Mouse (Mus musculus) cerebellum, postnatal 36 days (tissue): ENCODE measurements around the gene Galnt10.

ENCODE experiments used
- DNase-seq, 2 experiments: peaks; one replicate each; pipeline ENCODE4 v3.0.0; 2021 to 2022; ENCODE audit warnings: mixed read lengths in 2 of 2

The Galnt10 gene

DNA sequence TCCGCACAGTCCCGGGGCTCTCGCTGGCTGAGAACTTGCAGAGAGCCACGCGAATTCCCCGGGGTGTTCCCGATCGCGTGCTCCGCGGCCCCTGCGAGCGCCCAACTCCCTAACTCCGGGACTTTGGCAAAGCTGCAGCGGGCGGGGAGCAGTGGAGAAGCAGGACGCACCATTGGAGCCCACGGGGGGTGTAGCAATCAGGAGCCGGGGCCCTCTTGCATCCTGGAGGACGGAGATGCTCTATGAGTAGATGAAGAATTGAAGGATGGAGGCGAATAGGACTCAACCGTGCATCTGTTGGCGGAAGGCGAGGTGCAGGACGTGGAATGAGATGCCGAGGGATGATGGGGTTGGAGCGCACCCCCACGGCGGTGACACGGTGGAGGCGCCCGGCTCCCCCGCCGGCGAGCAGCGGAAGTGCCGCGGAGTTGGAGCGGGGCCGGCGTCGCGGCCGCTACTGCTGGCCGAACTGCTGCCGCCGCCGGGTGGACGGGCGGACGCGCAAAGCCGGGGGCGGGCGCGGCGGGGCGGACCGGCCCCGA is at the start of gene Galnt10:
Gene Galnt10, plus strand, starts transcription at position 425 of the 542 bp plus-strand sequence.
- peak; percentile 84 for DNase-seq

DNA sequence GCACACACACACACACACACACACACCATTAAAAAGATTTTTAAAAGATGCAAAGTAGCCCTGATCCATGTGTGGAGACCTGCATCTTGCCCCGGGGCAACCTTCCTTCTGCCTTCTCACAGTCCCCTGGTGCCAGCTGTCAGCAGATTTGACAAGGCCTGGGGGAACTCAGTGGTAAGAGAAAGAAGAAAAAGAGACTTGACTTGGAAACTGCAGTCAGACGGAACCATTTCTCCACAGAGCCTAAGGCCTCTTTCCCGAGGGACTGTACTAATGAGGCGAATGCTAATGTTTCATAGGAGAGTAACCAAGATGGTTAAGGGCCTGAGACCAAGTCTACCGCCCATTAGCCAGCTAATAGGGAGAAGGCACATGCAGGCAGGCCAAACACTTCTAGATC is 49.3 kb upstream of the Galnt10 start:
- no peak for DNase-seq

DNA sequence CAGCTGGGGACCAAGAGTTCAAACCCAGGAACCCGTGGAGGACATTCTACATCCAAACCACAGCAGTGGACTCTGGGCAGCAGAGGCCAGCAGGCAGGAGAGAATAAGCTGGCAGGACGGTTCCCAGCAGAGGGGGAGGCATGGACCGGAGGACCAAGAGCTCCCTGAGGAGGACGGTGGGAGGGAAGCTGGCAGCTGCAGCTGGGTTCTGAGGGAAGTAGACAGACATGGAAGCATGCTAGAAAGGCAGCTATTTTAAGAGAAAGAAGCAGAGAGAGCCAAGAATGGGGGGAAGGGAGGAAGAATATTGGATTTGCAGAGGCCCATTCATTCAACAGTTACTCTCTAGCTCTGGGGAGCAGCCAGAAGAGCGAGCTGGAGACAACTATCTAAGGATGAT is 47.1 kb upstream of the Galnt10 start:
- DNase-seq, result no peak

DNA sequence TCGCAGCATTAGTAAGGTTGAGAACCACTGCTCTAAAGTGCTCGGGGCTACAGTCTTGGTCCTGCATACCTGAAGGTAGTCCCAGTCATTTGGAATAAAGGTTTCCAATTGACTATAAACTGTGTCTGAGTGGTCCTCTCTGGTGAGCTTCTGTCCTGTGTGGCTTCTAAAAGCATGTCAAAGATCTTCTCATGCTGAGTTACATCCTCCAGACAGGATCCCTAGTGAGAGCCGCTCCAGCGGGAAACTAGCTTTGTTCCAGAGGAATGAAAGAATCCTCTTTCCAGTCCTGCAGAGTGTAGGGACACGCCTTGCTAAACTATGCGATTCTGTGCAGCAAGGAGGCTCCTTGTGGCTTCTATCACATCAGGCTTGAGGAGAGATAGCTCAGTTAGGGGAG is 45.9 kb upstream of the Galnt10 start:
- DNase-seq, result no peak

DNA sequence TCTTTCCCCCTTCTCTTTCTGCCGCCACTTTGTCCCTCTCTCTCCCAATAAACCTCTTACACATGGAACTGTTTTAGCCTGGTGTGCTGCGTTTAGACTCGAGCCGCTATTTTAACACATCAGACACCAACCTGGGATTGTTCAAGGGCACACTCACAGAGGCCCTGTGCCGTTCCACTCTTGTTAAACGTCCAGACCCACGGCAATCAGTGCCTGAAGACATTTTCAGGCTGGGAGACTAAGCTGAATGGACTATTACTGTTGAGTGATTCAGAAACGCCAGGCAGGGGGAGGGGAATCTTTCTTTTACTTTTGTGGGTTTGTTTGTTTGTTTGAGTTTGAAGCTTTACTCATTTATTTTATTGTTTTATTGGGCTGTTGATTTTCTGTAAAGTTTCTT is 45.1 kb upstream of the Galnt10 start:
- no peak for DNase-seq

DNA sequence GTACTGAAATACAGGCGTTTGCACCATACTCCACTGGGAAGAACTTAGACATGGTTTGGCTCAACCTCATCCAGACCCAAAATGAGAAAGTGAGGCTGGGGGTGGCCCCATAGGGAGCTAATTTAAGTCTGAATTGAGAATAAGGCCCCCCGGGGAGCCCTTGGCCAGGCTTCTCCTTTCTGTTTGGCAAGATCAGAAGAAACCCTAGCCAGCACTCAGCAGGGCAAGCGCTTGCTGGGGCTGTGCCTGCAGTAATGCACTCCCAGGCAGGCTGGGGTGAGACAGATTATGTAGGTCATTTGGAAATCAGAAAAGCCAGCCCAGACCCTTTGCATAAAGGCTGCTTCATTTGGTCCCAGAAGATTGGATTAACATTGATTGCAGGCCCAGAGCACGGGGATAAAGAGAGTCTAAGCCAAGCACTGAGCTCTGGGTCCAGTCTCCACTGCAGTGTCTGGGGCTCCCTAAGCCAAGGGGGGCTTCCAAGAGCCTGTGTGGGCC is 44.6 kb upstream of the Galnt10 start:
- peak; percentile 75 to 81 for DNase-seq

DNA sequence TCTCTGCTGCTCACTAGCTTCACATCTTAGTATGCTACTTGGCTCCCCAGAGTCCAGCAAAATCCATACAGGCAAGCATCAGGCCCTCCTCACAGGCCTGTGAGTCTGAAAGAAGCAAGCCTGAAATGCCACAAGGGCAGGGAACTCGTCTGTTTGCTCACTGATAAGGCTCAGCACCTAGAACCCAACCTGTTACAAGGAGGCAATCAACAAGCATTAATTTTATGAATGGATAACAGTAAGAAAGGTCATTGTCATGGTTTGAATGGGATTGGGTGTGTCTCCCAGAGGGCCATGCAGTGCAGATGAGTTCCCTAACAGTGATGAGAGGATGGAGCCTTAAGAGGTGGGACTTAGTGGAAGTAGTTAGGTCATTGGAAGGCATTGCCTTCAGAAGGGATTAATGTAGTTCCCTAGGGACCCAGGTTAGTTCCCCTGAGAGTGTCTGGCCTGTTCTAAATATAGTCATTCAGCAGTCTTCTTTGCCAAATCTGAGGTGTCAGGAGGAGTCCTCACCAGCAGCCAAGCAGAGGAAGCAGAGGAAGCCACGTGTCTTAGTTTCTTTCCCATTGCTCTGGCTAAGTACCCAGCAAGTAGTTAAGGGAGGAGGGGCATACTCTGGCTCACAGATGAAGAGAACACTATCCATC is 43.3 kb upstream of the Galnt10 start:
- no peak for DNase-seq

DNA sequence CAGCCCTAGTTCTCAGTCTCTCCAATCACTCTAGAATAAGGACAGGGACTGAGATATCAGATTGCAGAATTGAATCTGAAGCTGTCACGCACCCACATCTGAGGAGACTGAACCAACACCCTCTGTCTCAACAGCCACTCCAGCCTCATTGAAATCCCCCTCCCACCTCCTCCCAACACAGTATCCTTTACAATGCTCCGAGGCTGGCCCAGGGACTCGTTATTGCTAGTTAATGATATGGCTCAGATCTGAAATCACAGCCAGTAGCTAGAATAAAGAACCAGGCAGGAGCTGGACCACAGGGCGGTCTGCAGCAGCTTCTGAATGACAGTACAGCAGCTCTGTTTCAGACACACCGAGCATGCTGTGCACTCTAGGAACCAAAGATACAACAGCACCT is 40.2 kb upstream of the Galnt10 start:
- DNase-seq, result no peak

DNA sequence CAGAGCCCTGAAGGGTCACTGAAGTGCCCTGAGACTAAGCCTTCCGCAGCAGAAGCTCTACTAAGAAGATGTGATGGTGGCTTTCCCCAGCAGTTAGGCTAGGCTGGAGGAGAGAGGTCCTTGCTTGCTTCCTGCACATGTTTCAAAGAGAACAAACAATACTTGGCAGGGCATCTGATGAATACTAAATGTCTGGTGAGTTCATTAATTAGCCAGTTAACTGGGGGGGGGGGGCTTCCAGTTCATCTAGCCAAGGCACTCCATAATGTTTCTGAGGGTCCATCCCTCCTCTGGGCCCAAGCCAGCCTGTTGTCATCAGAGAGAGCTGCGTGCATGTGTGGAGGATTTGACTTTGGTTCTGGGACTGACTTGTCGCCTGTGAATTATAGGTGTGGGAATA is 39.6 kb upstream of the Galnt10 start:
- no peak for DNase-seq

DNA sequence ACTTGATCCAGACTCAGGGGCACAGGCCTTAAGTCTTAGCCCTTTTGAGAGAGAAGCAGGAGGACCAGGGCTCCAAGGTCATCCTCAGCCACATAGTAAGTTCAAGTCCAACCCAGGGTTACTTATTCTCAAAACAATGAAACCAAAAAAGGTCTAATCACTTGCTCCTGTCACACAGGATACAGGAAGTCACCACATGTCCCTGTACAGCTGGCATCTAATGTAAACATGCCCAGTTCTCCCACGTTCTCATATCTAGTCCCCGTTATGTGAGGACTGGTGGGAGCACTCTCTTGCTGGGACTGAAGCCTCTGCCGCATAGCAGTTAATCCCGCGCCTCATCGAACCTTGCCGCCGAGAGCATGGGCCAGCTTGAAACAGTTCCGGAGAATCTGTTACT is 30.7 kb upstream of the Galnt10 start:
- DNase-seq, result no peak

DNA sequence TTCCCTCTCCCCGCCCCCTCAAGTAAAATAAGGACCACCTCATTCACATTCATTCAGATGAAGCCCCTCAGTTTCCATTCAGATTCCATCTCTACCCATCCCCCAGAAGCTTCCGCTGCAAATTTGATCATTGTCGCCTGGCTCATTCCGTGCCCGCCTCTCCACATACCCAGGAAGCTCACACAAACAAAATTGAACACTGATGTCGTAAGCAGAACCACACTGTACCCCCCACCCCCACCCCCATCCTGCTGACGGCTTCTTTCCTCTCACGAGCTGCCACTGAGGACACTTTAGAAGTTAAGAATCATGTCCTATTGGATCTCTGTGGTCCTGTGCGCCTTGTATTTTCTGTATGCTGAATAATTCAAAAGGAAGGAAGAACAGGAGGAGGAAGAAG is 30.0 kb upstream of the Galnt10 start:
- DNase-seq, result no peak

DNA sequence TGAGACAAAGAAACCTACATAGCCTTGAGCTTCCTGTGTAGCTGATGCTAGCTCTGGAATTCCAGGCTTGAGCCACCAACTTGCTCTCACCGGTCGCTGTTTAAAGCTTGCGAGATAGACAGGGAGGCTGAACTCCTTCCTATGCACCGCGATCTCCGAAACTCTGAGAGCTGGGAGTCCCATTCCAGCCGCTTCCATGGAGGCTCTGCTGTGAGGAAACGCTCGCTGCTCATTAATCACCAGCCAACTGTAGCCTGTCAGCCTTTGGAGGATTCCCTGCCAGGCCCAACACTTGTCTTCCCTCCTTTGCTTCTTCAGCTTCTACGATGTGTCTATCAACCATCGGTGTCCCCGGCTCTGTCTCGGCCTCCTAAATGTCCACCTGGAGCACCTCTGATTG is 29.4 kb upstream of the Galnt10 start:
- DNase-seq, result no peak

DNA sequence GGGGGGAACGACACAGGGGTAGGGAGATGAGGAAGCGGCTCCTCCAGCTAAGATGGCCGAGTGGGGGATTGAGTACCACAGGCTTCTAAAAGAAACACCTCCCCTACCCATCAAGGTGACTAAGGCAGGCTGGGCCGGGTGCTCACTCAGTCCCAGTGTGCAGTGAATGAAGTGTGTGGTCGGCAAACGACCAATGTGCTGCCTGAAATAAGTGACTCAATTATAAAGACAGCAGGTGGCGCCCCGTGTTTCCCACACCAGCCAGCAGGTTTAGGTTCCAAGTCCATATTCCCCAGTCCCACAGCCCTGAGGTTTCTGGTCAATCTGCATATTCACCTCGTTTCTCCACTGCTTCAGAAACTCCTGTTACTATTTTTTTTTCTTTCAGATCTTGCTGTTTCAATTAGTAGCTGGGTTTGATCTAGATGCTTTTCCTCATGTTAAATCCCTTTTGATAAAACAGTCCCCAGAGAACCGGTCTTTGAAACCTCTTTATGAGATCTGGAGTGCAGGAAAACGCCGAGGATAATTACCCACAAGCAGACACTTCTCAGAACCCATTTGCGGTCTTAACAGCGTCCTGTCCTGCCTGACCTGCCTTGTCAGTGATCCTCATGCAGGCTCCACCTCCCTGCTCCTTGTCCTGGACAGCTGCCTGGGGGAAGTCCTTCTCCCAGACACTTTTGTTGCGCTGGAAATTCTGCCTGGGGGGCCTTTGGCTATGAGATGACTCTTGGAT is 27.5 kb upstream of the Galnt10 start:
- DNase-seq, result peak; percentile 29 to 53

DNA sequence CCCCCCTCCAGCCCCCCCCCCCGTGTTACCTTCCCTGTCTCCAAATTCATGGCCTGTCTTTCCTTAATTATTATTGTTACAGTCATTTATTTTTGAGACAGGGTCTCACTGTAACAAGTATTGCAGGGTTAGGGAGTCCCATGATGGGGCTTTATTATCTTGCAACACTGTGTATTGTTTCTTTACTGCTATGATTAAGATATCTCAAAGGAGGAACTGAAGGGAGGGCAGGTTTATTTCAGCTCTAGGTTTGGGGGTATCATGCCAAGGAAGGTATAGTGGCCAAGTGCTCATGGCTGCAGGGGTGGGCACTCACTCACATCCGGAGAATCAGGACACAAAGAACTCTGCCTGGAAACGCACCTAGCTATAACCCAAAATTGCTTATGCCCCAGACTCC is 23.8 kb upstream of the Galnt10 start:
- DNase-seq, result no peak

DNA sequence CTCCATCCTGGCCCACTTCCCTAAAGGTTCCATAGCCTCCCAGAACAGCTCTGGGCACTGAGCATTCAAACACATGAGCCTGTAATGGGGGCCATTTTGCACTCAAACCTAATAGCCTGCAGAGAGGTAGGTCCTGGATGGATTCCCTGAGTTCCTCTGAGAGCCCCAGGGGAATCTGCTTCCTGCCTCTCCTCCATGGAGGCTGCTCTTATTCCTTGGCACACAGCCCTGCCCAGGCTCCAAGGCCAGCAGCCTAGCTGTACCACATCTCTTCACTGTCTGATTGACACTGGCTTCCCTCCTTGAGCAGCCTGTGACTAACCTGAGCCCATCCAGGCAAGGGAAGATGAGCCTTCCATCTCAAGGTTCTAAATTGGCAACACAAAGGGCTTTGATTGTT is 23.4 kb upstream of the Galnt10 start:
- DNase-seq, result no peak

DNA sequence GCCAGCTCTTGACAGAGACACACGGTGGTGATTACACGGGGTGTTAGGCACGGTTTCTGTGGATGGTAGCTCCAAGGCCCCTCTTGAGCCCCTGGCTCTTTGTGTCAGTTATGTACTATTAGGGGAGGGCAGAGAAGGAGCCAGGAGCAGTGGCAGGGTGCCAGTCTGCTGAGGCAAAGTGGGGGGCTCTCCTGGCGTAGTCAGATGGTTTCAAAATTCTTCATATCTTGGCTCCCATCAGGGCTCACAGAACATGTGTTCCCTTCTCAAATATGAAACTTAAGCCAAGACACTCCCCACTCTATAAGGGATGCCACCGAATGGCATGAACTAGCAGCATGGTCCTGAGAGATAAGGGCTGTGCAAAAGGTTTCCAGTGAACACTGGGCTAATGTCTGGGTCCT is 20.8 kb upstream of the Galnt10 start:
- no peak for DNase-seq

DNA sequence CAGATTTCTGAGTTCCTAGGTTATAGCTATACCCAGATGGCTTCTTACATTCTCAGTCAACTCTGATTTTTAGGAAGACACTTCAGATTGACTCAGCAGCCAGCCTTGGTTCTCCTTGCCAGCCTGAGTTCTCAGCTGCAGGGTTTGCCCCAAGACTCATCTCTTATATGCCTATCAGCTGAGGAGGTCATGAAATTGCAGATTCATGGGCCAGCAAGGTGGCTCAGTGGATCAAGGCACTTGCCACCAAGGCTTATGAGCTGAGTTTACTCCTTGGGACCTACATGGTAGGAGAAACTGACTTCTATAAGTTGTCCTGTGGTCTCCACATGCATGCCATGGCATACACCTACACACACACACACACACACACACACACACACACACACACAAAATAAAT is 19.8 kb upstream of the Galnt10 start:
- no peak for DNase-seq

DNA sequence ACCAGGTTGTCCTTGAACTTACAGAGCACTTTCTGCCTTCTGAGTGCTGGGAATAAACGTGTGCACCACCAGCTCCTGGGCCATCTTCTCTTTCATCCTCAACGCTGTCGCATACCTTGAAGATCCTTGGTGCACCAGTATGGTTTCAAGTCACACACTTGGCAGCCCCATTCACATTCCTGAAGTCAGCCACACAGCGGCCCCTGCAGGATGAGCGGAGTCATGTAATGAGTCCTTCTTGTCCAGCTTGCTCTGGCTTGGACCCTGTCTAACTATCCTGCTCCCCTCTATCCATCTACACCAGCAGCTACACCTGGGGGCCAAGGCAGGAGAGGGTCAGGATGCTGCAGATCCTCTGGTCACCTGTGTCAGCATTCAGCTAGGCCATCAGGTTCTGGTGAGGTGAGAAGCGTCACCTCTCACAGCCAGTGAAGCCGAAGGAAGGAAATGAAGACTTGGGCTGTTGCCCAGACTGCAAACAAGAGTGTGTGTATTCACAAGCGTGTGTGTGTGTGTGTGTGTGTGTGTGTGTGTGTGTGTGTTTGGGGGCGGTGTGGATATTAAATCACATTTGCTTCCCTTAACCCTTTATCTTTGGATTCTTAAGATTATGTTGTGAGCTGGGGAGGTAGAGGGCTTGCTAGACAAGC is 18.0 kb upstream of the Galnt10 start:
- DNase-seq, result peak in 1 of 2 experiments; percentile 20

DNA sequence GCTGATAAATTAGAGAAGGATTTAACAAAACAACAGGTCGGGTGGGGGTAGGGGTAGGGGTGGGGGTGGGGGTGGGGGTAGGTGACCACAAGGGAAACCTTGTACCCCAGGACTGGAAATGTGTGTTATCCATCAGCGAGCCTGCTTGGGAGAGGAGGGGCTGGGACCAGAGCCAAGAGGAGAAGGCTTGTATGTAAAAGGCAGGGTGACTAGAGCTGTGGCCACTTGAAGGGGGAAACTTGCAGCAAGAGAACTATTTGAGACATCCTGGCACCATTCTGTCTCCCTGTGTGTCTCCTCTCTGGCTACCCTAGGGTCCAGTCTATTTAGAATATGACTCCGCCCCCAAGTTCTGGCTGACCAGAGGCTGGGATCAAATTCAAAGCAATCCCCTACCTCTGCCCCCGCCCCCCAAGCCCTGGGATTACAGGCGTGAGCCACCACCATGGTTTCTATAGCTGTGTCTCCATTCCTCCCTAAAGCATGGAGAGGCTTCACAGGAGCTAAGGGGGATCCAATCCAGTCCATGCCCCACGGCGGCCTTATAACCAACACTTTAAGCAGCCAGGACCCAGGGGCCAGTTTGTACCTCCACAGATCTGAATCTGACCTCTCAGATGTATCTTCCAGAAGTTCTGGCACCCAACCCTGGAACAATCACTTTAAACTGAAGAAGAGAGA is 13.3 kb upstream of the Galnt10 start:
- DNase-seq, result no peak

DNA sequence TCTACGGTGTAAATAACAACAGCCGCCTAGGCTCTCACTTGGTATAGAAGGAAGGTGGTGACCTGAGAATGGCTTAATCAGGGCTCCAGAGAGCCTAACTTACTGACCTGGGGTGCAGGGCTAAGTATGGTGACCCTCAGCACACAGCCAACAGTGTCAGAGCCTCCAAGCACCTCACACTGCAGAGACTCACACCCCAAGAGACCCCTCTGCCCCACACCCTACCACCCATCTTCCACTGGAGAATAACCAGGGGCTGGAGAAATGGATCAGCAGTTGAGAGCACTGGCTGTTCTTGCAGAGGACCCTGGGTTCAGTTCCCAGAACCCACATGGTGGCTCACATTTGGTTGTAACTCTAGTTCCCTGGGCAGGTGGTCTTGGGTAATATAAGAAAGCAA is 12.2 kb upstream of the Galnt10 start:
- no peak for DNase-seq

DNA sequence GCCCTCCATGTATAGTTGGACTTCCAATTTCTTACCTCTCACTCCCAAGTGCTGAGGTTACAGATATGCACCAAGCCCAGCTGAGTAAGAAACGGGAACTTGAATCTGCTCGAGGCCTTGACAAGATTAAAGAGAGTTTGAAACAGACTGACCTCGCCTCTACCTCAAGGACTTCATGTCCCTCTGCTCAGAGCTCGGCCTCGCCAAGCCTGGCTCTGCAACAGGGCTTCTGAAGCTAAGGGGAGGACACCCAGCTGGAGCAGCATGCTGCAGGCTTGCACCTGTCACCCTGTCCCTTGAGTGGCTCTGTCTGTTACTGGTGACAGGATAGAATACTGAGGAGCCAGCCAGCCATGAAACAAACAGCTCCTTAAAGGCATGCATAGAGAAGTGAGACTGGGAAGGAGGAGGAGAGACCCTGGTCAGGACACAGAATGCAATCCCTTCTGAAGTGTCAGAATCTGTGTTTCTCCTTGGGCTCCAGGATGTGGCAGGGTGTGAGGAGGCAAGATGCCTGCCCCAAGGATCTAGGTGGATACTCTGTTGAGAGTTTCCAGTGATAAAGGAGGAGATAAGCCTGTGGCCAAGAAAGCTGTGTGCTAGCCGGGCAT is 11.2 kb upstream of the Galnt10 start:
- DNase-seq, result no peak

DNA sequence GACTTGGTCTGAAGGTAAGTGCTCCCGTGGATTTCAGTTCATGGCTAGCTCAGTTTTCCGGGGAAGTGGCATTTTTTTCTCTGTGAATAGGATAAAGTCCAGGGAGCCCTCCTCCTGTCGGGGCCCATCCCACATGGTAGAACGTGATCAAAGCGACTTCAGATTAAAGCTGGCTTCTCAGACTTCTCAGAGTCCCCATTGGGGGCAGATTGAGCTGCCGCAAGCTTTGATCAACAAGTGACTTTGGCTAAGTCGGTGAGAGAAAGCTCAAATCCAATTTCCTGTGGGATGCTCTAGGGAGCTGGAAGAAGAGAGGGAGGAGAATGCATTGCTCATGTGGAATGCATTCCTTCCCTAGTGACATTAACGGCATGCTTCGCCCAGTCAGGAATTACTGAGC is 10.1 kb upstream of the Galnt10 start:
- DNase-seq, result no peak

DNA sequence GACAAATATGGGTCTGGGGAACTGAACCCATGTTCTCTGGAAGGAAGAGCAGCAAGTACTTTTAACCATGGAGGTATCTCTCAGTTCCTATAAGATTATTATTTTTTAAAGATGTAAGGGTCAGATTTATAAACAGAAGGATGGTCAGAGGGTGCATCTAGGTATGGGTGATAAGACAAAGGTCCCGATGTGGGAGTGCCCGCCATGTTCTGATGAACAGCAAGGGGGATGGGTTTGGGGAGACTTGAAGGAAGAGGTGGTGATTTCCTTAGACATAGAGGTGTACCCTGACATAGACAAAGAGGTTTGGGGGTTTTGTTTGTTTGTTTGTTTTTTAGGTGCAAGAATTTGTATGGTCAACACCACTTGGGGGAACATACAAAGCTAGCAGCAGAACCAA is 1.6 kb upstream of the Galnt10 start:
- DNase-seq, result no peak
